Mouse (Mus musculus): Measurements from ENCODE around the gene Zfp219.
A peak's percentile ranks its signal among the peaks of the same experiment; 100 is the strongest.

Zfp219 gene

GRCm38 (mm10) chr14:52018248-52019050, 2.1 kb downstream of the Zfp219 start:
- no peak for DNase-seq (ENCODE audit: low spot score in 2 of 2)

GRCm38 (mm10) chr14:52017662-52018061, 2.9 kb downstream of the Zfp219 start:
- DNase-seq (ENCODE audit: low spot score in 2 of 2): no peak

- DNase-seq (ENCODE audit: low spot score in 2 of 2): no peak
These were observed 3.7 kb downstream of the Zfp219 start for GRCm38 (mm10) chr14:52016625-52017405.

GRCm38 (mm10) chr14:52015445-52016100, 5.0 kb downstream of the Zfp219 start, which contains the start of gene Tmem253:
Gene Tmem253 (plus strand): TSS chr14:52015658.
- no peak for DNase-seq (ENCODE audit: low spot score in 2 of 2)

GRCm38 (mm10) chr14:52014761-52015311, 5.7 kb downstream of the Zfp219 start:
- DNase-seq (ENCODE audit: low spot score in 2 of 2): no peak

- DNase-seq (ENCODE audit: low spot score in 2 of 2): no peak
These were observed 6.2 kb downstream of the Zfp219 start for GRCm38 (mm10) chr14:52014271-52014760.

- no peak for DNase-seq (ENCODE audit: low spot score in 2 of 2)
These were observed 6.7 kb downstream of the Zfp219 start for GRCm38 (mm10) chr14:52013771-52014219.

- DNase-seq (ENCODE audit: low spot score in 2 of 2): no peak
These were observed 7.4 kb downstream of the Zfp219 start for GRCm38 (mm10) chr14:52013021-52013610.

- DNase-seq (ENCODE audit: low spot score in 2 of 2): no peak
These were observed 8.0 kb downstream of the Zfp219 start for GRCm38 (mm10) chr14:52012553-52012952.

- DNase-seq (ENCODE audit: low spot score in 2 of 2): peak in 1 of 2 experiments; percentile 56
These were observed 8.4 kb downstream of the Zfp219 start for GRCm38 (mm10) chr14:52012085-52012484.

- DNase-seq (ENCODE audit: low spot score in 2 of 2): no peak
These were observed 8.8 kb downstream of the Zfp219 start for GRCm38 (mm10) chr14:52011683-52012082.

GRCm38 (mm10) chr14:52010446-52011111, 10.0 kb downstream of the Zfp219 start:
- peak in 1 of 2 experiments; percentile 76 for DNase-seq (ENCODE audit: low spot score in 2 of 2)

- DNase-seq (ENCODE audit: low spot score in 2 of 2): no peak
These were observed 10.7 kb downstream of the Zfp219 start for GRCm38 (mm10) chr14:52009841-52010240.

- DNase-seq (ENCODE audit: low spot score in 2 of 2): no peak
These were observed 11.2 kb downstream of the Zfp219 start for GRCm38 (mm10) chr14:52009361-52009760.

- peak; percentile 78 to 88 for DNase-seq (ENCODE audit: low spot score in 2 of 2)
These were observed 12.0 kb downstream of the Zfp219 start for GRCm38 (mm10) chr14:52008321-52009203.

GRCm38 (mm10) chr14:52006771-52007170, 13.8 kb downstream of the Zfp219 start:
- DNase-seq (ENCODE audit: low spot score in 2 of 2): no peak

GRCm38 (mm10) chr14:52006241-52006640, 14.3 kb downstream of the Zfp219 start:
- no peak for DNase-seq (ENCODE audit: low spot score in 2 of 2)

GRCm38 (mm10) chr14:52005616-52006015, 14.9 kb downstream of the Zfp219 start:
- DNase-seq (ENCODE audit: low spot score in 2 of 2): no peak

GRCm38 (mm10) chr14:52005141-52005540, 15.4 kb downstream of the Zfp219 start:
- DNase-seq (ENCODE audit: low spot score in 2 of 2): no peak
